Mouse (Mus musculus): Measurements from ENCODE around the gene Hmg20b.

DNA sequence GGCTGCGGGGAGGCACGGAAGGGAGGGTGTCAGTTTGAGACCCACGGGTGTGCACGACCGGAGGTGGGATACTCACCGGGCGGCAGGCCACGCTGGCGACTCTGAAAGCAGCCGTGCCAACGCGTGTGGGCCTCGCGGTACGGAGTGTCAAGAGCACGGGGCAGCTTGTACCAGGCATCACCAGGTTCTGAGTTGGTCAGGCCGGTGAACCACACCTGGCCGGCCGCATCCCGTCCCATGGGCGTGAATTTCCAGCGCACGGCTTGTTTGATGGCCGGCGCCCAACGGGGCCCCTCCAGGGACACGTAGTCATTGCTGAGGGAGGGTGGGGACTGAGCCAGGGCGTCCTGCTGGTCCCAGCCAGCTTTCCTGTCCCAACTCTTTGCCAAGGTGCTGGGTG, 14.4 kb upstream of the Hmg20b start:
- TF ChIP-seq EP300 (optimal IDR thresholded peaks at IDR 0.05), result no peak
- no peak for TF ChIP-seq CTCF (IDR thresholded peaks at IDR 0.05; ENCODE audit: low read depth)
